Mouse (Mus musculus) c-Kit-negative CD71-positive TER-119-positive erythroid progenitor cells, embryonic 14.5 days (primary cell): ENCODE measurements around the gene Nrxn3.

ENCODE experiments used
- DNase-seq: peaks from one replicate; pipeline ENCODE4 v3.0.0-alpha.2; 2013; ENCODE audit warnings: low read depth, low spot score

Gene Nrxn3

GRCm38 (mm10) chr12:88926306-88926705, 203.6 kb downstream of the Nrxn3 start:
- no peak for DNase-seq

GRCm38 (mm10) chr12:88931713-88932112, 209.0 kb downstream of the Nrxn3 start:
- DNase-seq: no peak

DNA sequence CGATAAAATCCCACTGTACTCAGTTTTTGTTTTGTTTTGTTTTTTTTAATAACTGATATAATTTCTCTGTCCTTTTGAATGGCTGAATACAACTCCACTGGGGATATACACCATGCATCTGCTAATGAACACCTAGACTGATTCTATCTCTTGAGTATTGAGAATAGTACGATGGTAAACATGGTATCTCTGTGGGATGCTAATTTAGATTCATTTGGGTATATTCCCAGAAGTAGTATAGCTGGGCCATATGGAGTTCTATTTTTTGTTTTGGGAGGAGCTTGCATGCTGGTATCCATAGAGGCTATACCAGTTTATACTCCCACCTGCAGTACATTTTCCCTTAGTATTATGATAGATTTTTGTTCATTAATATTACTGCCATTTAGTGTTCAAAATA, 217.0 kb downstream of the Nrxn3 start:
- no peak for DNase-seq

DNA sequence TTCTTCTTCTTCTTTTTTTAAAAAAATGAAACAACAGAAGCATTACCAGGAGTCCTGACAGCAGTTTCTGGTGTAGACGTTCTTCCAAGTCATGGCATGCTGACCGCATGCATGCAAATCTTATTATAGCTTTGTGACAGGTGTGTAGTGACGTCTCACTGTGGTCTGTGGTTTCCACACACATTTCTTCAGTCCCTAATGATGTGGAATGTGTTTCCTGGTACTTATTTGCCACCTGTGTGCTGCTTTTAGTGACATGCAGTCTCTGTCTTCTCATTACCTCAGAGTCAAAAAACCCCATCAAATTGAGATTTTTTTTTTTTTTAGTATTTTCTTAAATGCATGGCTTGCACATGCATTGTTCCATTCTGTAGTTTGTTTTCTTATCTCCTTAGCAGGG, 222.3 kb downstream of the Nrxn3 start:
- no peak for DNase-seq

- DNase-seq: no peak
Measured at GRCm38 (mm10) chr12:88949870-88950269, 227.2 kb downstream of the Nrxn3 start.

DNA sequence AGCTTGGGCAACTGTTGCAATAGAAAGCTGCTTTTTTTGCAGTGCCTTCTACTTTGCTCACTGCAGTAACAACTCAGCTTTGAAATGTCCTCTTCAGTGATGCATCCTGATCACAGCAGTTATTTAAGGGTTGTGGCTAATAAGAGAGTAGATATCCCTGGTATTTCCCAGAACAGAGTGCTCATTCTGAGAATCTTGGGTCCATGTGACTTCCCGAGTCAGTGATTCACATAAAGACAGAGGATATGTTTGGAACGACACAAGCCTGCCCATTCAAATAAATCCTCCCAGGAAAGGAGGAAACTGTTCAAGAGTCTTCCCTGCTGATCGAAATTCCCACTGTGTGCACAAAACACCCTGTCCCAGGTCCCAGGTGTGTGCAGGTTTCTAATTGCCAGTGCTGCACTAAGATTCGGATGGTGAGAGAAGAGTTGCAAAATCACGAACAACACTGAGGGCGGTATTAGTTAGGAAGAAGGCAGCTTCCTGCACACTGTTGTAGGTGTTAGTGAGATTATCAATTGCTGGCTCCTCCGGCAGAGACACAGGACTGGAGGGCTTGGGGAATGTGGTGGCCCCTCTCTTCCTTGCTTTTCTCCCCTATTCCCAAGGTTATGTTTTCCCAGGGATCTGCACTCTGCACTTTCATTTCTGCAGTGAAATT, 230.4 kb downstream of the Nrxn3 start:
- DNase-seq: no peak

DNA sequence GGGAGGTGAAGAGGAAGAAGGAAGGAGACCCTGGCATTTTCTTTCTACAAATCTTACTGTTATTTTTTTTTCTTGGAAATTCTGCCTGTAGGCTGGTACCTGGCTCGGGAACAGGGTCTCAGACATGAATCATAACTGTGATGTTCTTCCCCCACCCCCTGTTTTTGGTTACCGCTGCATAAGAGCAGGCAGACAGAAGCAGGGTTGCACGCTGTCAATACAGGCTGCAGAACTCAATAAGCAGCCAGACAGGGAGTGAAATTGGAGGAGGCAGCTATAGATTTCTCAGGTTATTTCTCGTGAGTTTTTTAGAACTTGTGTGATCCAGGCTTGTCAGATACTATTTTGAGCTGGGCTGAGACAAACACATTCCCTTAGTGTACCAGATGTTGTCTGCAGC, 231.1 kb downstream of the Nrxn3 start:
- DNase-seq: no peak

- no peak for DNase-seq
Measured at GRCm38 (mm10) chr12:88957431-88957830, 234.8 kb downstream of the Nrxn3 start.

DNA sequence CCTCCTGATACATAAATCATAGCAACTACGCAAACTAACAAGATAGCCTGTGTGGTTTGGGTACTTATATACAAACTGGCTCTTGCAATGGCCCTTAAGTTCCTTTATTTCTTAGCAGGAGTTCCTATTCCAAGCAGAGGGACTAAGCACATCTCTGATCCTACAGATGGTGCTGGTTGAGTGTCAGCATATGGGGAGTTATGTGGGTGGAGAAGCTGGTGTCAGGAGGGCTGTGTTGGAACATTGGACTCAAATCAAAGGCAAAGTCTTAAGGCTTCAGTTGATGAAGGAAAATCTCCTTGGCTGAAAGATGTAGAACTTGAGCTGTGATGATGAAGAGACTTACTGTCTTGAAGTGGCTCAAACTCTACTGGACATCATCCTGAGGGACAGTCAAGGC, 238.1 kb downstream of the Nrxn3 start:
- no peak for DNase-seq

DNA sequence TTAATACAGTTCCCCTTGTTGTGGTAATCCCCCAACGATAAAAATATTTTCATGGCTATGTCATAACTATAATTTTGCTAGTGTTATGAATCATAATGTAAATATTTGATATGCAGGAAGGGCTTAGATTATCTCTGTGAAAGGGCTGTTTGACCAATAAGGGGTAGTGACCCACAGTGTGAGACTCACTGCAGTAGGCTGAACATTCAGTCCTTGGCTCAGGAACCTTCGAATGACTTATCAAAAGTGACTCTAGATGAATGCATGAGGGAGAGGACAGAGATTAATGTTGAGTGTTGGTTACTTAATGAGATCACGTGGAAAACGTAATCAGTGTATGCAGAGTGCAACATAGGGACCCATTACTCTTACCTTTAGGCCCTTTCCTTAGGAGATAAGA, 243.7 kb downstream of the Nrxn3 start:
- no peak for DNase-seq

DNA sequence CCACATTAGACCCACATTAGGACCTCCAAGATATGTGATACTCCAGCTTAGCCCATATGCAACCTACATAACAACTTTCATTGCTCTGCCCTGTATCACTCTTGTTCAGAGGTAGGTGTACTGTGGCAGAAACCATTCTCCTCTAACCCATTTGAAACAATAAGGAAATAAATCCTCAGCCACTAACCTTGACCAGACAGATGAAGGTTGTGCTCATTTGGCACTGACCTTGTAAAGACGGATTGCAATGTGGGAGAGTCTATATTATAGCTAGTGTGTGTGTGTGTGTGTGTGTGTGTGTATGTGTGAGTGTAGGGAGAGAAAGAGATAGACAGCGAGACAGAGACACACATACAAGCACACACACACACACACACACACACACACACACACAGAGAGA, 253.9 kb downstream of the Nrxn3 start:
- no peak for DNase-seq

DNA sequence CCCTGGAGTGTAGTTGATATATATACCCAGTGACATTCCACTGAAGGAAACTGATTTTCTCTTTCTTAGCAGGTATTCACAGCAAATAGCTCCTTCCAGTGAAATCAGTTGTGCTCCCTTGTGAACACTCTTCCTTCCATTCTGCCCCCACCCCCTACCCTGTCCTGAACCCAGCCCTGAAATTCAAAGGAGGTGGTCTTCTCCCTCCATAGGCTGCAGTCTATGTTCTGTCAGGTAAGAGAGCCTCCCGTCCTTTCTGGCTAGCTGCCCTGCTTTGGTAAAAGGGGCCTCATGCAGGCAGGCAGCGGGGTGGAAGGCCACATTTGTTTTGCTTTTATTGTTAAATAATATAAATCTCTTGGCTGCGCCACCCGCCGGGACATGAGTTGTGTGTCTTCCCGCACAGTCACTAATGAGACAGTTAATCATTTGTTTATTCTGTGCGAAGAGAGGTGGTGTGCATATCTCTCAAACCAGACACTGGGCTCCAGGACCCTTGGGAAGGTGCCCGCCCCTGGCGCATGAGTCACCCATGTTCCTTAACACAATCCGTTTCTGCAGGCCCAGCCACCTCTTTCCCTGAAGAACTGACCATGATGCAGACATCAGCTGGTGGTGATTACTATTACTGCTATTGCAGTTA, 261.1 kb downstream of the Nrxn3 start:
- peak; percentile 82 for DNase-seq

DNA sequence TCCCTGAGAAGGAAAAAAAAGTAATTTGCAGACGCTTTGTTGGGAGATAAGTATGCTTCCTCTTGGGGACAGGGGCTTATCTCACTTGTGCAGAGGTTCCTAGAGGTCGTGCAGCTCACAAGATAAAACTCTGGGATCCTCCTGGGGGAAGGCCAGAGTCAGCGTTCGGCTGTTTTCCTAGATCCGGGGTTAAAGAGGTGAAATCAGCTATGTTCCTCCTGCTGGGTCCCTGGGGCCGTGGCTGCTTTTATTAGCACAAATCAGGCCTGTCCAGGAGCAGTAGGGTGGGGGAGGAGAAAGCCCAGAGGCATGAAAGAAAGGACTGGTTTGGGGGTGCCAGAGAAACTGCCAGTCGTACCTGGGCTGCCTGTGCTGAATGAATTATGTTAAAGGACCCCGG, 261.7 kb downstream of the Nrxn3 start:
- peak; percentile 96 for DNase-seq

- no peak for DNase-seq
Measured at GRCm38 (mm10) chr12:88984804-88985203, 262.1 kb downstream of the Nrxn3 start.

DNA sequence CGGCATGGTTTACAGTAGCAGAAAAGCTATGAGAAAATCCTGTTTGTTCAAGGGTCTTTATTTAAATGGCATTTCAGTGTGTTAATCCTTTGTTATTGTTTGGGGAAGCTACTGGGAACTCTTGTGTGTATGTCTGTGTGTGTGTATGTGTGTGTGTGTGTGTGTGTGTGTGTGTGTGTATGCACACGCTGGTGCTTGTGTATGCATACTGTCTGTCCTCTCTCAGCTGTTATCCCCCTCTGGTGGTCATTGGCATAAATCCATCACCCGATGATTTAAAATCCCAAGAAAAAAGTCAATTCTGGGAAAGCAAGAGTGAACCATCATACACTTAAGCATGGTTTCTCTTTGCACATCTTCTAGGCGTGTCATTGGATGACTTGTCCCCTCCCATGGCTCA, 264.4 kb downstream of the Nrxn3 start:
- no peak for DNase-seq

DNA sequence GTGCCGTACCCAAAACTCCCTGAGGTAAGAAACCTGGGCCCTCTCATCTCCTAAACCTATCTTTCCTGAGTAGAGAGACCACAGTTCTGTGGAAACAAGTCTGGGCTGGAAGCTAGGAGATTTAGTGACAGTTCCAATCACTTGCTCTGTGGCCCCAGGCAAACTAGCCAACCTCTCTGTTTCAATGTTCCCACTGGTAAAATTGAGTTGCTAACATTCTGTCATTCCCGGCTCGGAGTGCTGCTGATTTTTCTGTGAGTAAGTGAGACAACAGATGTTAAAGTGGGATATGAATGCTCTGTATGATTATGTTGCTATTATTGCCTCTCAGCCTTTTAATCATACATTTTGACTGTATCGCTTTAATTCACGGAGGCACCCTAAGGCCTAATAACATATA, 268.1 kb downstream of the Nrxn3 start:
- DNase-seq: no peak

DNA sequence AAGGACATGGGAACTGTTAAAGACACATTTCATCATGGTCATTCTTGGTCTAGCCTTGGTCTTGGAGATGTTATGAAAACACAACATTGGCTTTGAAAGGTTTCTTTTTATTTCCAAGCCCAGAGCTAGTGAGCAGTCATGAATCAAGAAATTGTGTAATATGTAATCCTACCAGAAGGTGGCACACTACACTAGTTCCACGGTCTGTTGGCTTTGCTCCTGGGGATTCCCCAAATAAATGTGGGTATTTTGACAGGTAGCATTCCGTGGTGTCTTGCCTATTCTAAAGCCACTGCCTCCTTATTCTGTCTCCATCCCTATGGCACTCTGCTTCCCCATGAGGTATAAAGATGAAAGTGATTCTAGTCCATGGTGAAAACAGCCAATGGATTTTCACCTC, 269.5 kb downstream of the Nrxn3 start:
- peak; percentile 69 for DNase-seq

GRCm38 (mm10) chr12:88993788-88994187, 271.1 kb downstream of the Nrxn3 start:
- no peak for DNase-seq

- no peak for DNase-seq
Measured at GRCm38 (mm10) chr12:89016436-89016835, 293.8 kb downstream of the Nrxn3 start.

DNA sequence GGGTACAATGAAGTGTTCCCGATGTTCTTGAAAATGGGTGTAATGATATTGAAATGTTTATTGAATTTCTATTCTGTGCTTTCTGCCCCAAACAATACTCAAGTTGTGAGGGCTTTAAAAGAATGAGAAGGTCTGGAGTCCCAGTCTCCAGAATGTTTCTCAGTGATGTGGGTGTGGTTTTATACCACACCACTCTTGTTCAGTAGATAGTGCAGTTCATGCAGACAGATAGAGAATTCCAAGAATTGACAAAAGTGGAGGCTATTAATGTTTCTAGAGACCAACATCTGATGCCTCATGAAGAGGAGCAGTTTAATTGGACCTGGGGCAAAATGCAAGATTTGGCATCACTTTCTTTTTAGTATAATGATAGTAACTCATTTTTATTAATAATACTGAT, 302.5 kb downstream of the Nrxn3 start:
- no peak for DNase-seq

- DNase-seq: no peak
Measured at GRCm38 (mm10) chr12:89035984-89036618, 313.4 kb downstream of the Nrxn3 start.

DNA sequence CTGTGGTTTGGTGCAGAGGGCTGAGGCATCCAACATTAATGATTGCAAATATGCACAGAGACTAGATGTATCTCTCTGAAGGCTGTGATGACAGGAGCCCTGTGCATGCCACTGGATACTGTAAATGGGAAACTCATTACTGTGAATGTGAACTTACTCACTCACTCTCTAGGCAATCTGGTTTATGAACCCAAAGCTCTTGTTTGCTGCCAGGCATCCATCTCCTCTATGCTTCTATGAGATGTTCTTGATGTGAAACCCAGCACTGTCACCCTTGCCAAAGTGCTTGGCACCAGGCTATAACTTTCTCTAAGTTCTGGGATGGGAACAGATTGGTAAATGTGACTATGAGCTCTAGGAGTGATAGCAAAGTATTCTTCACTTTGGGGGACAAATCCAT, 317.5 kb downstream of the Nrxn3 start:
- no peak for DNase-seq

- no peak for DNase-seq
Measured at GRCm38 (mm10) chr12:89041429-89042107, 318.9 kb downstream of the Nrxn3 start.
